Mouse (Mus musculus): ENCODE data around the gene Atp5l. TPM values are rescaled to one million over a fixed set of nuclear protein-coding genes. Genes with fewer than 3 reads are reported as not detected.
A peak's percentile ranks its signal among the peaks of the same experiment; 100 is the strongest.

Gene Atp5l
- total RNA-seq, 2 experiments from 2014 or later: 769 to 791 TPM

- no peak for DNase-seq
Measured at GRCm38 (mm10) chr9:44897024-44897423, 23.5 kb downstream of the Atp5l start.

GRCm38 (mm10) chr9:44892664-44893063, 27.9 kb downstream of the Atp5l start:
- DNase-seq: no peak

GRCm38 (mm10) chr9:44891210-44891609, 29.3 kb downstream of the Atp5l start:
- no peak for DNase-seq

GRCm38 (mm10) chr9:44890122-44890521, 30.4 kb downstream of the Atp5l start:
- no peak for DNase-seq

- no peak for DNase-seq
Measured at GRCm38 (mm10) chr9:44888114-44888624, 32.4 kb downstream of the Atp5l start.

GRCm38 (mm10) chr9:44882981-44883569, 37.5 kb downstream of the Atp5l start:
- DNase-seq: no peak

GRCm38 (mm10) chr9:44882436-44882980, 38.0 kb downstream of the Atp5l start:
- DNase-seq: peak; percentile 30

- peak; percentile 73 for DNase-seq
Measured at GRCm38 (mm10) chr9:44881941-44882435, 38.6 kb downstream of the Atp5l start.

GRCm38 (mm10) chr9:44881221-44881871, 39.2 kb downstream of the Atp5l start, which contains the start of gene Kmt2a:
Gene Kmt2a, minus strand, starts transcription at chr9:44881296.
- DNase-seq: peak; percentile 99

GRCm38 (mm10) chr9:44880309-44881081, 40.0 kb downstream of the Atp5l start:
- peak; percentile 20 for DNase-seq

GRCm38 (mm10) chr9:44879694-44880271, 40.8 kb downstream of the Atp5l start:
- peak; percentile 16 for DNase-seq

GRCm38 (mm10) chr9:44878776-44879500, 41.6 kb downstream of the Atp5l start:
- DNase-seq: no peak

GRCm38 (mm10) chr9:44877686-44878085, 42.9 kb downstream of the Atp5l start:
- DNase-seq: no peak

GRCm38 (mm10) chr9:44875476-44875875, 45.1 kb downstream of the Atp5l start:
- no peak for DNase-seq

- no peak for DNase-seq
Measured at GRCm38 (mm10) chr9:44874198-44874597, 46.3 kb downstream of the Atp5l start.

- DNase-seq: no peak
Measured at GRCm38 (mm10) chr9:44873665-44874064, 46.9 kb downstream of the Atp5l start.

- DNase-seq: peak; percentile 34
Measured at GRCm38 (mm10) chr9:44868336-44869094, 52.0 kb downstream of the Atp5l start.

GRCm38 (mm10) chr9:44867664-44868063, 52.9 kb downstream of the Atp5l start:
- DNase-seq: no peak

GRCm38 (mm10) chr9:44866501-44867240, 53.9 kb downstream of the Atp5l start:
- no peak for DNase-seq
